Mouse (Mus musculus): ENCODE results near the gene Slc35b2. TPM values are rescaled to one million over a fixed set of nuclear protein-coding genes. Genes with fewer than 3 reads are reported as not detected.

The Slc35b2 gene
- polyA plus RNA-seq, 1 experiment from 2014 or later, result 127 TPM

GRCm38 (mm10) chr17:45547461-45548190 lies 16.0 kb upstream of the Slc35b2 start:
- 0 out of 2 replicates have a peak overlapping the region, but pooled peaks have one; percentile 83 for H3K4me3 ChIP-seq
- H3K9ac ChIP-seq, result no peak overlapping the region
- ATAC-seq (ENCODE audit: low FRiP score, low read depth), result no peak
- peaks cover 70% of the 10 kb centered on the region for H3K27me3 ChIP-seq
- H3K4me1 ChIP-seq, result peaks cover 39% of the 10 kb centered on the region
- peaks cover 21% of the 10 kb centered on the region for H3K36me3 ChIP-seq
- 83% methylated on average over 5 of the region's 5 CpGs for WGBS
- peak overlapping the region; percentile 81; the same call in 1 of the 2 replicates for H3K4me2 ChIP-seq (replicated peaks)
- H3K9me3 ChIP-seq, result no peaks in the 10 kb centered on the region
- H3K27ac ChIP-seq, result no peak overlapping the region

GRCm38 (mm10) chr17:45548541-45549512 lies 14.8 kb upstream of the Slc35b2 start:
- WGBS, result 3% methylated on average over 42 of the region's 68 CpGs
- Histone ChIP-seq H3K4me1 (peaks cover 38% of the 10 kb centered on the region), H3K4me3 (peak overlapping the region; percentile 83), H3K27me3 (peaks cover 63% of the 10 kb centered on the region), H3K36me3 (peaks cover 21% of the 10 kb centered on the region), H3K27ac (peak overlapping the region; percentile 77), H3K9me3 (no peaks in the 10 kb centered on the region), H3K9ac (peak overlapping the region; percentile 88), H3K4me2 (replicated peaks) (peak overlapping the region; percentile 81)
- peak; percentile 39 for ATAC-seq (ENCODE audit: low FRiP score, low read depth)

- H3K27me3 ChIP-seq, result peaks cover 61% of the 10 kb centered on the region
- peaks cover 29% of the 10 kb centered on the region for H3K4me1 ChIP-seq
- peaks cover 17% of the 10 kb centered on the region for H3K36me3 ChIP-seq
- 1% methylated on average over 14 of the region's 29 CpGs for WGBS
- H3K9ac ChIP-seq, result peak within 1 kb of the TSS; percentile 88
- peak within 1 kb of the TSS; percentile 77 for H3K27ac ChIP-seq
- no peaks in the 10 kb centered on the region for H3K9me3 ChIP-seq
- peak within 1 kb of the TSS; percentile 81 for H3K4me2 ChIP-seq (replicated peaks)
- peak within 1 kb of the TSS; percentile 83 for H3K4me3 ChIP-seq
- ATAC-seq (ENCODE audit: low FRiP score, low read depth), result peak; percentile 59; the same call in 1 of the 2 replicates
Measured at GRCm38 (mm10) chr17:45549617-45550181, 14.0 kb upstream of the Slc35b2 start, which contains the start of gene Tmem151b. TSS of gene Tmem151b (minus strand) at chr17:45549677.

- H3K27ac ChIP-seq, result no peak overlapping the region; the same call in 1 of the 2 replicates
- H3K27me3 ChIP-seq, result peaks cover 55% of the 10 kb centered on the region
- WGBS, result 34% methylated on average over 5 of the region's 5 CpGs
- no peak for ATAC-seq (ENCODE audit: low FRiP score, low read depth)
- peak overlapping the region; percentile 88; the same call in 1 of the 2 replicates for H3K9ac ChIP-seq
- H3K4me3 ChIP-seq, result peak overlapping the region; percentile 83
- peak overlapping the region; percentile 81 for H3K4me2 ChIP-seq (replicated peaks)
- peaks cover 24% of the 10 kb centered on the region for H3K4me1 ChIP-seq
- H3K36me3 ChIP-seq, result peaks cover 12% of the 10 kb centered on the region; the same call in 1 of the 2 replicates
- no peaks in the 10 kb centered on the region for H3K9me3 ChIP-seq
Measured at GRCm38 (mm10) chr17:45550253-45550652, 13.4 kb upstream of the Slc35b2 start.

- H3K4me2 ChIP-seq (replicated peaks), result no peak overlapping the region
- no peak overlapping the region for H3K9ac ChIP-seq
- peaks cover 47% of the 10 kb centered on the region for H3K27me3 ChIP-seq
- no peaks in the 10 kb centered on the region for H3K9me3 ChIP-seq
- peaks cover 4% of the 10 kb centered on the region; the same call in 1 of the 2 replicates for H3K36me3 ChIP-seq
- no peak for ATAC-seq (ENCODE audit: low FRiP score, low read depth)
- H3K4me1 ChIP-seq, result peaks cover 25% of the 10 kb centered on the region
- H3K27ac ChIP-seq, result no peak overlapping the region
- H3K4me3 ChIP-seq, result no peak overlapping the region
- WGBS, result 39% methylated on average over 7 of the region's 7 CpGs
Measured at GRCm38 (mm10) chr17:45551249-45551796, 12.4 kb upstream of the Slc35b2 start.

GRCm38 (mm10) chr17:45551816-45552451 lies 11.7 kb upstream of the Slc35b2 start:
- 6% methylated on average over 8 of the region's 8 CpGs for WGBS

GRCm38 (mm10) chr17:45553065-45553464 lies 10.6 kb upstream of the Slc35b2 start:
- no peaks in the 10 kb centered on the region for H3K36me3 ChIP-seq
- no peak overlapping the region for H3K4me2 ChIP-seq (replicated peaks)
- H3K4me3 ChIP-seq, result no peak overlapping the region
- no peak overlapping the region for H3K27ac ChIP-seq
- ATAC-seq (ENCODE audit: low FRiP score, low read depth), result no peak
- H3K9me3 ChIP-seq, result no peaks in the 10 kb centered on the region
- no peak overlapping the region; the same call in 1 of the 2 replicates for H3K9ac ChIP-seq
- peaks cover 40% of the 10 kb centered on the region for H3K27me3 ChIP-seq
- peaks cover 37% of the 10 kb centered on the region for H3K4me1 ChIP-seq
- 79% methylated on average over 3 of the region's 3 CpGs for WGBS

More at GRCm38 (mm10) chr17:45551816-45552451, 11.7 kb upstream of the Slc35b2 start:
- Histone ChIP-seq H3K9me3 (no peaks in the 10 kb centered on the region), H3K4me1 (peaks cover 31% of the 10 kb centered on the region), H3K4me3 (no peak overlapping the region), H3K9ac (no peak overlapping the region), H3K4me2 (replicated peaks) (no peak overlapping the region), H3K27ac (no peak overlapping the region), H3K27me3 (peaks cover 47% of the 10 kb centered on the region), H3K36me3 (no peaks in the 10 kb centered on the region; the same call in 1 of the 2 replicates)
- ATAC-seq (ENCODE audit: low FRiP score, low read depth), result no peak

GRCm38 (mm10) chr17:45554420-45554819 lies 9.3 kb upstream of the Slc35b2 start:
- 53% methylated on average over 1 of the region's 1 CpGs for WGBS

GRCm38 (mm10) chr17:45555452-45556106 lies 8.1 kb upstream of the Slc35b2 start, which contains the start of gene Nfkbie:
TSS of gene Nfkbie (plus strand) at chr17:45555703.
- peaks cover 35% of the 10 kb centered on the region for H3K27me3 ChIP-seq
- ATAC-seq (ENCODE audit: low FRiP score, low read depth), result peak; percentile 86
- peak within 1 kb of the TSS; percentile 96 for H3K4me2 ChIP-seq (replicated peaks)
- H3K27ac ChIP-seq, result no peak within 1 kb of the TSS
- no peaks in the 10 kb centered on the region for H3K9me3 ChIP-seq
- peaks cover 19% of the 10 kb centered on the region for H3K4me1 ChIP-seq
- peak within 1 kb of the TSS; percentile 69 for H3K4me3 ChIP-seq
- H3K36me3 ChIP-seq, result no peaks in the 10 kb centered on the region
- under 1% methylated on average over 45 of the region's 45 CpGs for WGBS
- peak within 1 kb of the TSS; percentile 80 for H3K9ac ChIP-seq

More at GRCm38 (mm10) chr17:45554420-45554819, 9.3 kb upstream of the Slc35b2 start:
- H3K9ac ChIP-seq, result 0 out of 2 replicates have a peak overlapping the region, but pooled peaks have one; percentile 31
- H3K9me3 ChIP-seq, result no peaks in the 10 kb centered on the region
- H3K4me2 ChIP-seq (replicated peaks), result no peak overlapping the region
- H3K27me3 ChIP-seq, result peaks cover 35% of the 10 kb centered on the region
- ATAC-seq (ENCODE audit: low FRiP score, low read depth), result no peak
- H3K36me3 ChIP-seq, result no peaks in the 10 kb centered on the region
- H3K4me1 ChIP-seq, result peaks cover 28% of the 10 kb centered on the region
- no peak overlapping the region for H3K4me3 ChIP-seq
- H3K27ac ChIP-seq, result no peak overlapping the region

- ATAC-seq (ENCODE audit: low FRiP score, low read depth), result no peak
- Histone ChIP-seq H3K4me2 (replicated peaks) (peak overlapping the region; percentile 96), H3K9ac (peak overlapping the region; percentile 80), H3K27ac (no peak overlapping the region), H3K4me1 (peaks cover 19% of the 10 kb centered on the region), H3K36me3 (no peaks in the 10 kb centered on the region), H3K4me3 (peak overlapping the region; percentile 69), H3K27me3 (peaks cover 32% of the 10 kb centered on the region), H3K9me3 (no peaks in the 10 kb centered on the region)
- 2% methylated on average over 14 of the region's 14 CpGs for WGBS
Measured at GRCm38 (mm10) chr17:45556107-45556489, 7.6 kb upstream of the Slc35b2 start.
